Mouse (Mus musculus): ENCODE data around the gene Frmd8.
A peak's percentile ranks its signal among the peaks of the same experiment; 100 is the strongest.

DNA sequence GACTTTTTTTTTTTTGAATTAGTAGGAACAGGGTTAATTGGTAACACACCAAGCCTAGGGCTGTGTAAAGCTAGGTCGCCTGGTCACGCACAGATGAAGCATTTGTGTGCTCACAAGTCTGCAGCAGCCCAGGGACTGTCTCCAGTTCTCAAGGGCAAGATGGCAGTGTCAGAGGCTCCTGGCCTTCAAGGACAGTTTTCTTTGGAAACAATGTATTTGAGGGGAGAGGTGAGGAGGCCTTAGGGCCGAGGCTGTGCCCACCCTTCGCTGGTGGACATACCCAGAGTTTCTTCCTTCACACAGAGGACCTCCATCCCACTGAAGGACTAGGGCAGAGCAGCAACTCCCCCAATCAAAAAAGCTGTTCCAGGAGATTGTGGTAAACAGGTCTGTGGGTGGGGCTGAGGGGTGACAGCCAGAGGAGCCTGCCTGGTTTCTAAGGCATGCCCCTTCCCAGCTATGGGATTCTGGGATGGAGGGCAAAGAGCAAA lies 27.7 kb downstream of the Frmd8 start:
- TF ChIP-seq CTCF (conservative IDR thresholded peaks at IDR 0.05; ENCODE audit: low read length) (no peak), NANOG (IDR thresholded peaks at IDR 0.05; ENCODE audit: borderline replicate concordance, low read length) (peak; percentile 8; the same call in 1 of the 2 replicates), POU5F1 (IDR thresholded peaks at IDR 0.05; ENCODE audit: borderline replicate concordance, low read length) (no peak)
